Mouse (Mus musculus): ENCODE results near the gene Vps45. TPM values are rescaled to one million over a fixed set of nuclear protein-coding genes. Genes with fewer than 3 reads are reported as not detected.

The Vps45 gene
- polyA plus RNA-seq, 2 experiments, result 6.6 to 9.0 TPM

GRCm38 (mm10) chr3:96093509-96093908 is 35.2 kb upstream of the Vps45 start:
- H3K9ac ChIP-seq (replicated peaks), result no peak overlapping the region
- ATAC-seq (ENCODE audit: insufficient read depth), result no peak

GRCm38 (mm10) chr3:96091966-96092365 is 33.7 kb upstream of the Vps45 start:
- H3K4me2 ChIP-seq (ENCODE audit: low read depth), result no peak overlapping the region
- DNase-seq (ENCODE audit: low read depth in 3 of 3, low spot score in 3 of 3) (no peak), ATAC-seq (ENCODE audit: insufficient read depth) (no peak)
- no peak overlapping the region for H3K27ac ChIP-seq
- WGBS (ENCODE audit: insufficient replicate concordance), result 60% methylated on average over 6 of the region's 6 CpGs
- no peak overlapping the region for H3K9ac ChIP-seq (replicated peaks)
- H3K4me1 ChIP-seq (replicated peaks; ENCODE audit: control insufficient read depth in 2 of 2, insufficient read depth in 2 of 2, low read length in 1 of 2), result peaks cover 6 to 7% of the 10 kb centered on the region in 2 experiments
- H3K9me3 ChIP-seq (ENCODE audit: control insufficient read depth, low read length), result no peaks in the 10 kb centered on the region
- no peaks in the 10 kb centered on the region; the same call in 1 of the 2 replicates for H3K27me3 ChIP-seq (ENCODE audit: control insufficient read depth, insufficient read depth, low read length)
- TF ChIP-seq EP300 (IDR thresholded peaks at IDR 0.05; ENCODE audit: low read depth) (no peak), CTCF (IDR thresholded peaks at IDR 0.05; ENCODE audit: low read depth) (no peak)
- no peaks in the 10 kb centered on the region for H3K36me3 ChIP-seq (replicated peaks; ENCODE audit: control insufficient read depth, insufficient read depth, low read depth)
- H3K4me3 ChIP-seq (ENCODE audit: insufficient read depth in 1 of 2, low read depth in 2 of 2, low read length in 2 of 2), result no peak overlapping the region

More at GRCm38 (mm10) chr3:96093509-96093908, 35.2 kb upstream of the Vps45 start:
- no peak overlapping the region for H3K27ac ChIP-seq
- H3K4me1 ChIP-seq (replicated peaks; ENCODE audit: control insufficient read depth in 2 of 2, insufficient read depth in 2 of 2, low read length in 1 of 2), result no peaks in the 10 kb centered on the region
- H3K4me3 ChIP-seq (ENCODE audit: insufficient read depth in 1 of 2, low read depth in 2 of 2, low read length in 2 of 2), result no peak overlapping the region
- 68% methylated on average over 13 of the region's 13 CpGs for WGBS (ENCODE audit: insufficient replicate concordance)
- no peaks in the 10 kb centered on the region for H3K9me3 ChIP-seq (ENCODE audit: control insufficient read depth, low read length)
- TF ChIP-seq EP300 (IDR thresholded peaks at IDR 0.05; ENCODE audit: low read depth) (no peak), CTCF (IDR thresholded peaks at IDR 0.05; ENCODE audit: low read depth) (0 out of 2 replicates have a peak, but pooled peaks have one; percentile 6)
- no peaks in the 10 kb centered on the region; the same call in 1 of the 2 replicates for H3K27me3 ChIP-seq (ENCODE audit: control insufficient read depth, insufficient read depth, low read length)
- no peak overlapping the region for H3K4me2 ChIP-seq (ENCODE audit: low read depth)
- no peaks in the 10 kb centered on the region for H3K36me3 ChIP-seq (replicated peaks; ENCODE audit: control insufficient read depth, insufficient read depth, low read depth)
- no peak for DNase-seq (ENCODE audit: low read depth in 3 of 3, low spot score in 3 of 3)

GRCm38 (mm10) chr3:96091146-96091545 is 32.9 kb upstream of the Vps45 start:
- Histone ChIP-seq H3K4me2 (ENCODE audit: low read depth) (no peak overlapping the region), H3K4me1 (replicated peaks; ENCODE audit: control insufficient read depth in 2 of 2, insufficient read depth in 2 of 2, low read length in 1 of 2) (peaks cover 6 to 14% of the 10 kb centered on the region in 2 experiments), H3K4me3 (ENCODE audit: insufficient read depth in 1 of 2, low read depth in 2 of 2, low read length in 2 of 2) (no peak overlapping the region), H3K27me3 (ENCODE audit: control insufficient read depth, insufficient read depth, low read length) (no peaks in the 10 kb centered on the region; the same call in 1 of the 2 replicates), H3K27ac (no peak overlapping the region), H3K9me3 (ENCODE audit: control insufficient read depth, low read length) (no peaks in the 10 kb centered on the region), H3K9ac (replicated peaks) (no peak overlapping the region), H3K36me3 (replicated peaks; ENCODE audit: control insufficient read depth, insufficient read depth, low read depth) (no peaks in the 10 kb centered on the region)
- no peak for TF ChIP-seq EP300 (IDR thresholded peaks at IDR 0.05; ENCODE audit: low read depth)
- peak; percentile 35; the same call in 1 of the 2 replicates for TF ChIP-seq CTCF (IDR thresholded peaks at IDR 0.05; ENCODE audit: low read depth)
- WGBS (ENCODE audit: insufficient replicate concordance), result 48% methylated on average over 2 of the region's 2 CpGs
- DNase-seq (ENCODE audit: low read depth in 3 of 3, low spot score in 3 of 3) (no peak), ATAC-seq (ENCODE audit: insufficient read depth) (no peak)

GRCm38 (mm10) chr3:96089882-96090489 is 31.7 kb upstream of the Vps45 start:
- WGBS (ENCODE audit: insufficient replicate concordance), result 38% methylated on average over 2 of the region's 2 CpGs
- Histone ChIP-seq H3K4me2 (ENCODE audit: low read depth) (no peak overlapping the region), H3K27ac (no peak overlapping the region), H3K4me1 (replicated peaks; ENCODE audit: control insufficient read depth in 2 of 2, insufficient read depth in 2 of 2, low read length in 1 of 2) (peaks cover 6 to 15% of the 10 kb centered on the region in 2 experiments), H3K4me3 (ENCODE audit: insufficient read depth in 1 of 2, low read depth in 2 of 2, low read length in 2 of 2) (no peak overlapping the region), H3K27me3 (ENCODE audit: control insufficient read depth, insufficient read depth, low read length) (no peaks in the 10 kb centered on the region; the same call in 1 of the 2 replicates), H3K36me3 (replicated peaks; ENCODE audit: control insufficient read depth, insufficient read depth, low read depth) (no peaks in the 10 kb centered on the region), H3K9ac (replicated peaks) (no peak overlapping the region), H3K9me3 (ENCODE audit: control insufficient read depth, low read length) (no peaks in the 10 kb centered on the region)
- ATAC-seq (ENCODE audit: insufficient read depth) (no peak), DNase-seq (ENCODE audit: low read depth in 3 of 3, low spot score in 3 of 3) (no peak)
- TF ChIP-seq CTCF (IDR thresholded peaks at IDR 0.05; ENCODE audit: low read depth), result peak; percentile 34; the same call in 1 of the 2 replicates
- TF ChIP-seq EP300 (IDR thresholded peaks at IDR 0.05; ENCODE audit: low read depth), result no peak

- Histone ChIP-seq H3K9ac (replicated peaks) (no peak overlapping the region), H3K4me3 (ENCODE audit: insufficient read depth in 1 of 2, low read depth in 2 of 2, low read length in 2 of 2) (no peak overlapping the region), H3K27me3 (ENCODE audit: control insufficient read depth, insufficient read depth, low read length) (no peaks in the 10 kb centered on the region; the same call in 1 of the 2 replicates), H3K27ac (peak overlapping the region; percentile 35), H3K9me3 (ENCODE audit: control insufficient read depth, low read length) (no peaks in the 10 kb centered on the region; the same call in 1 of the 2 replicates), H3K36me3 (replicated peaks; ENCODE audit: control insufficient read depth, insufficient read depth, low read depth) (no peaks in the 10 kb centered on the region), H3K4me2 (ENCODE audit: low read depth) (no peak overlapping the region), H3K4me1 (replicated peaks; ENCODE audit: control insufficient read depth in 2 of 2, insufficient read depth in 2 of 2, low read length in 1 of 2) (peaks cover 6 to 20% of the 10 kb centered on the region in 2 experiments)
- WGBS (ENCODE audit: insufficient replicate concordance), result 69% methylated on average over 4 of the region's 4 CpGs
- peak; percentile 31; the same call in 1 of the 2 replicates for ATAC-seq (ENCODE audit: insufficient read depth)
- no peak for DNase-seq (ENCODE audit: low read depth in 3 of 3, low spot score in 3 of 3)
- no peak for TF ChIP-seq EP300 (IDR thresholded peaks at IDR 0.05; ENCODE audit: low read depth)
- no peak for TF ChIP-seq CTCF (IDR thresholded peaks at IDR 0.05; ENCODE audit: low read depth)
These were observed 29.5 kb upstream of the Vps45 start for GRCm38 (mm10) chr3:96087801-96088200.

All from liver, embryonic 14.5 days (tissue).